Mouse (Mus musculus): Measurements from ENCODE around the gene Upf2. TPM values are rescaled to one million over a fixed set of nuclear protein-coding genes. Genes with fewer than 3 reads are reported as not detected.

The Upf2 gene
- 8.1 and 8.2 TPM in 2 replicates for polyA plus RNA-seq (2012; rRNA removed)

GRCm38 (mm10) chr2:5950766-5951595 lies at the start of gene Upf2:
Gene Upf2, plus strand, starts transcription at chr2:5951469.

DNA sequence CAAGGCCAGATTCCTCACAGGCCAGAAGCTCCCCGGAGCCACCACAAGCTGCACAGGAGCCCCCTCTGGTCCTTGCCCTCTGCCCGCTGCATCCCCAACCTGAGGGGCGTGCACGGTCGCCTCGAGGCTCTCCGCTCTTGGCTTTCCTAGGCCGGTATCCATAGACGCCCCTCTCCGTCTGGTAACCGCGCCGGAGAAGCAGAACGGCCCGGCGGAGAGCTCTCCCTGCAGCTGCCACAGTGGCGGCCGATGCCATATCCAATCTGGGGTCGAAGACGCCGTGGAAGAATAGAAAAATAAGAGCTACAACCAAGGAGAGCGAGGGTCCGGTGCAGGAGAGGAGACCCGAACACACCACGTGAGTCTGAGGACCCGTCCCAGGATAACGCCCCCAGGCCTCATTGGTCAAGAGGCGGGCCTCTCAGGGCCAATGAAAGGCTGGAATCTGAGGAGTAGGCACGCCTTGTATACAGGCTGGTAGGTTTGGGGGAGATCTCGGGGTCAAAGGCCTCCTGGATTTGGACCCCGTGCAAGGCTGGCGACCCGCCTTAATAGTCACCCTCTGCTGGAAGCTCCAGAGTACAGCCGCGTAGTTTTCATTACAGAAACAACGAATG lies 8.7 kb upstream of the Upf2 start, which contains the start of gene Dhtkd1:
TSS of gene Dhtkd1 (minus strand) at position 377 of the 617 bp plus-strand sequence.

Other genes starting within 250 kb of the Upf2 start
- gene Camk1d, start 237.0 kb upstream of the Upf2 start, polyA plus RNA-seq (2012; rRNA removed) = 0.60 and 0.81 TPM in 2 replicates
- gene Nudt5, start 106.5 kb upstream of the Upf2 start, polyA plus RNA-seq (2012; rRNA removed) = 18.0 and 22.4 TPM in 2 replicates
- 97.1 and 113 TPM in 2 replicates for gene Cdc123, start 106.3 kb upstream of the Upf2 start, polyA plus RNA-seq (2012; rRNA removed)
- gene Gm13199, start 88.5 kb upstream of the Upf2 start, polyA plus RNA-seq (2012; rRNA removed) = 0.73 and 0.74 TPM in 2 replicates
- gene Sec61a2, start 56.0 kb upstream of the Upf2 start, polyA plus RNA-seq (2012; rRNA removed) = 18.7 and 20.0 TPM in 2 replicates
- gene Dhtkd1, start 8.7 kb upstream of the Upf2 start, polyA plus RNA-seq (2012; rRNA removed) = 2.5 and 2.8 TPM in 2 replicates
- gene Proser2, start 178.7 kb downstream of the Upf2 start, polyA plus RNA-seq (2012; rRNA removed) = 1.6 and 2.1 TPM in 2 replicates

Data from liver, embryonic 14 days (tissue).